Mouse (Mus musculus): Measurements from ENCODE around the gene Psmc4.

The Psmc4 gene

DNA sequence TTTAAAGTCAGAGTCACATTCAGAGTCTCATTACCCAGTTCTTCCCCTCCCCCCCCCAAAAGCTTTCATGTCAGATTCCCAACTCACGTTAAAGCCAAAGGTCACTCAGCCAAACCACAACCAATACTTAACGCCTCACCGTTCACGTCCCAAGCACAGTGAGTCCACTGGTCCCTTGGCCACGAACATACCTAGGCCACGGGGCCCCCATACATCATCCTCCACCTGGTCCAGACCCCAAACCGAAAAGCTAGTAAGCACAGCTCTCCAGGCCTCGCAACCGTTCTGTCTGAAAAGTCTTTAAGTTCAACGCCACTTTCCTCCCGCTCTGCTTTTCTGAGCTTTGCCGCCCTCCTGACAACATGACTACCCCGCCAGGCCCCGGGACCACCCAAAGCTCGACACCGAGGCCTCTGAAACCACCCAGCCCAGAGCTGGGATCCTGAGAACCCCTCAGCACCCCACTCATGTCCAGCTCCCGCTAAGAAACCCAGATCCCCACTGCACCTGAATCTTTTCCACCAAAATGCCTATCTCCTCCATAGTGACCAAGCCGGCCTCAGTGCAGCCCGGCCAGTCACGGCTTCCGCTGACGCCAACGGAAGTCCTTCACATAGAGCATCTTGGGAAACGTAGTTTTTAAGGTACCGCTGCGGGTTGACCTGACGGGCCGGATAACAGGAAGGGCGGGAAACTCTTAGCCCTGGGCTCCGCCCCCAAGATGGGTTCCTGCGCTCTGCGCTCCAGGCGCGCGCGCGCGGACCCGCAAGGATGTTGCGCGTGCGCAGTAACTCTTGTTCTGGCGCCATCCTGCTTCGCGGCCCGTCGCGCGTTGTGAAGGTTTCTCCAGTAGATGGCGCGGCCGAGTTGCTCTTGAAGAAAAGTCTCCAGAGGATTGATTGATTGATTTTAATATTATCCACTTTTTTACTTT is at the start of gene Psmc4:
Psmc4 (minus strand) TSS at position 626 of the 934 bp plus-strand sequence.
- peak; percentile 97 to 99 for DNase-seq (ENCODE audit: low spot score in 2 of 2)

DNA sequence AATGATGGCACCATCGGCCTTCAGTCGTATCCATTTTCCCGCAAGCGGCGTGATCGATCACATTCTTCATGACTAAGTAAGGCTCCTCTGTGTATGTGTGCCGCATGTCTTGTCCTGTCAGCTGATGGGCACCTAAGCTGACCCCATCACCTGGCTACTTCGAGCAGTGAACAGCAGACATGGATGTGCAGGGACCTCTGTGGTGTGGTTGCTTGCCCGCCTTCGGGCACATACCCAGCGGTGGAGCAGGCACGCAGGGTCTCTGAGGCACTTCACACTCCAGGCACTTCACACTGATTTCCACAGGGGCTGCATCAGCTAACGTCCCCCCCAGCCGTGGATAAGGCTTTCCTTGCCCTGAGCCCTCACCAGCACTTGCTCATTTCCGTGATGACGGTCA is 49.2 kb upstream of the Psmc4 start:
- DNase-seq (ENCODE audit: low spot score in 2 of 2): no peak

DNA sequence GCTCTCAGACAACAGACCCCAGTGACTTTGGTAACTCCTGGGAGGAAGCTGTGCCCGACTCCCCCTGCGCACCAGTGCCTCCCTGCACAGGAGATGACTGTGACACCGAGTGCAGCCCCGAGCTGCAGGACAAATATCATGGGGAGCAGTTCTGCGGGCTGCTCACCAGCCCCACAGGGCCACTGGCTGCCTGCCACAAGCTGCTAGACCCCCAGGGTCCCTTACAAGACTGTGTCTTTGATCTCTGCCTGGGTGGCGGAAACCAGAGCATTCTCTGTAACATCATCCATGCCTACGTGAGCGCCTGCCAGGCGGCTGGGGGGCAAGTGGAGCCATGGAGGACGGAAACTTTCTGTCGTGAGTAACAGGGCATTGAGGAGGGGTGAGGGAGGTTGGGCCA is 43.6 kb upstream of the Psmc4 start:
- no peak for DNase-seq (ENCODE audit: low spot score in 2 of 2)

DNA sequence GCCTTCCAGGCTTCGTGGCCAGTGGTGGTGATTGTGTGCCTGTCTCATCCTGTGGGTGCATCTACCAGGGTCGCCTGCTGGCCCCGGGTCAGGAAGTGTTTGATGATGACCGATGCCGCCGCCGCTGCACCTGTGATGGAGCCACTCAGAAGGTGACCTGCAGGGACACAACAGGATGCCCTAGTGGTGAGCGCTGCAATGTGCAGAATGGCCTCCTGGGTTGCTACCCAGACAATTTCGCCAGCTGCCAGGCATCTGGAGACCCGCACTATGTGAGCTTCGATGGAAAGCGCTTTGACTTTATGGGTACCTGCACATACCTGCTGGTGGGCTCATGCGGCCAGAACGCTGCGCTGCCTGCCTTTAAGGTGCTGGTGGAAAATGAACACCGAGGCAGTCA is 36.3 kb upstream of the Psmc4 start:
- no peak for DNase-seq (ENCODE audit: low spot score in 2 of 2)

DNA sequence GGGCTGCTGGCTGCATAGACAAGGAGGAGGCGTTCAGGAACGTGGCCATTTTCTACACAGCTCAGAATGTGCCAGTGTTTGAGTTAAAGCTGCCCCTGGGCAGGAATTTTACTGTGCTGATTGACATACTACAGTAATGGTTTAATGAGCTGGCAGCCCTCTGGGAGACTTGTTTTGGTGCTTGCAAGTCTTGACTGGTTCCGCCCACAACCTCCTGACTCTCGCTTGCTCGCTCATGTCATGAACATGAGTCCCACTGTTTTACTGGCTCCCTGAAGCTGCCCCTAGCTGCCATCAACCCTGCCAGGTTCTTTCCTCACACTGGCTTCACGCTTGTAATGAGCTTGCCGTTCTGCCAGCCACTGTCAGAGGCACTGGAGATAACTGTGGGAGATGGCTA is 34.3 kb upstream of the Psmc4 start:
- DNase-seq (ENCODE audit: low spot score in 2 of 2): peak; percentile 10 to 29

DNA sequence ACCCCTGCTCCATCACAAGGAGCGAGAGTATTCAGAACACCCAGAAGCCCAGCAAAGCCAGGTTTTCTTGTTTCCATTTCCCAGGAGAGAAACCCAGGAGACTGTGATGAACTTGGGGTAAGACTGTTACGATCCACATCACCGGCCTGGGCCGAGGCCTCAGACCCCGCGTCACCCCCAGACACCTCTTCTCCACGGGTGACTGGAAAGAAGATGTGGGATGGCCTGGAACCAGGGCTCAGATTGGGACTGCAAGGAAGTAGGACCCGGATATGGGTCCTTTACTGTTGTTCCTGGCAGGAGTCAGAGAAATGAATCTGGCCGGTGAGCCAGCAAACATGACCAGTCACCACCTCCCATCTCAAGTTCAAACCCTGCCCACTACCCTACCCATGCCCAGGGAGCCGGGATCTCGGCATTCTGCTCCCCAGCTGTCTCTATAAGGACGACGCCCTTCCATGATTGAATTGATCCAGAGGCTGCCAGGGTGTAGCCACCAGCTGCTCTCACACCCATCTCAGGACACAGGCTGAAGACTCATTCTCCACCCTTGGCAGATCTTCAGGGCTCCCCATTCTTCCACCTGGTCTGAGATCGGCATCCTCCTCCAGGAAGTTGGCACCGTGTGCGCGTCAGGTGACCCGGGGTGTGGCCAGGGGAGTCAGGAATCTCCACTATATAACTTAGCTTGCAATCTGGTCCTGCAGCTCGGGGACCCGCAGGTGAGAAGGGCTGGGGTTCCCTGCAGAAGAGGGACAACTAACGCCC is 20.8 kb upstream of the Psmc4 start, which contains the start of gene Fcgbp:
Fcgbp (plus strand) TSS at position 706 of the 768 bp plus-strand sequence.
- no peak for DNase-seq (ENCODE audit: low spot score in 2 of 2)

DNA sequence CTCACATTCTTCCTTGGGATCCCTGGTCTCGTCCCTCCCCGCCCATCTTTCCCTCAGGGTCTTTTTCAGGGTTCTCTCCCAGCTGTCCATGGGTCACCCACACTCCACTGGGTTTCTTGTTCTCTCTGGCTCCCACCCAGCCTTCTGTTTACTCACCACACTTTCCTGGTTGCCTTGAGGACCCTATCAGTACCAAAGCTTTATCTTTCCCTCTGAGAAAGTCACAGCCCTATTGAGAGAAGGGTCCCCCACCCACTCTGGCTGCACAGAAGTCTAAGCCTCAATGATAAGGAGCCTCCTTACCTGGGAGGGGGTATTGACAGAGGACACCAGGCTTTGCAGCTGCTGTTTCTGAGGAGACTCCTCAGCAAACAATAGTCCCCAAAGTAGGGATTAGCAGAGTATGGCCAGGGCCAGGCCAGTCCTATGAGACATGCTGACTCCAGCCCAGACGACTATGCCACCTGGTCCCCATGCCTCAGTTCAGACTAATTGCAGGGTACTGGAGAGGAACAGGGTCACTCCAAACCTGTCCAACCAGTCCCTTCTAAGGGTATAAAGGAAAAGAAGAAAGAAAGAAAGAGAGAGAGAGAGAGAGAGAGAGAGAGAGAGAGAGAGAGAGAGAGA is 19.8 kb upstream of the Psmc4 start:
- no peak for DNase-seq (ENCODE audit: low spot score in 2 of 2)

DNA sequence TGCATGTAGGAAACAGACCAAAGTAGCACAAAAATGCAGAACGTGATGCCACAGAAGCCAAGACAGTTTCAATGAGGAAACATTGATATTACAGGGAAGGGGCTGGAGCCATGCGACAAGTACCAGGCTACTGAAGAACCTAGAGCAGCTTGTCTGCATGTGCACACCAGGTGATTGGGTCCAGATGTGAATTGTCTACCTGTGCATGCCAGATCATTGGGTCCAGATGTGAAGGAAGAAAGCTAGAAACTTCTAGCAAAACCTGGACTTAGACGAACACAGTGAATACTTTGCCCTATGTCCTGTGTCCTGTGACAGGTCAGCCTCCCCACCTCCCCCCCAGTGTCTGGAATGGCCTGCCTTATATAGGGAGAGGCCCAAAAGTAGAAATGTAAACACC is 18.8 kb upstream of the Psmc4 start:
- DNase-seq (ENCODE audit: low spot score in 2 of 2): no peak

DNA sequence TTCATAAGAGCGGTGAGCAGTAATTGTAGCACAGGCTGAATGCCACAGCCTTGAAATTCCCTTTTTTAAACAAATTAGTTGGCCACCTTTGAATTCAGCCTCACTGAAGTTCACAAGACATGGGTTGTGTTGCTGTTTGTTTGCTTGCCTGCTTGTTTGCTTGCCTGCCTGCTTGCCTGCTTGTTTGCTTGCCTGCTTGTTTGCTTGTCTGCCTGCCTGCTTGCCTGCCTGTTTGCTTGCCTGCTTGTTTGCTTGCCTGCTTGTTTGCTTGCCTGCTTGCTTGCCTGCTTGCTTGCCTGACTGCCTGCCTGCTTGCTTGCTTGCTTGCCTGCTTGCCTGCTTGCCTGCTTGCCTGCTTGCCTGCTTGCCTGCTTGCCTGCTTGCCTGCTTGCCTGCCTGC is 10.1 kb upstream of the Psmc4 start:
- DNase-seq (ENCODE audit: low spot score in 2 of 2): no peak

DNA sequence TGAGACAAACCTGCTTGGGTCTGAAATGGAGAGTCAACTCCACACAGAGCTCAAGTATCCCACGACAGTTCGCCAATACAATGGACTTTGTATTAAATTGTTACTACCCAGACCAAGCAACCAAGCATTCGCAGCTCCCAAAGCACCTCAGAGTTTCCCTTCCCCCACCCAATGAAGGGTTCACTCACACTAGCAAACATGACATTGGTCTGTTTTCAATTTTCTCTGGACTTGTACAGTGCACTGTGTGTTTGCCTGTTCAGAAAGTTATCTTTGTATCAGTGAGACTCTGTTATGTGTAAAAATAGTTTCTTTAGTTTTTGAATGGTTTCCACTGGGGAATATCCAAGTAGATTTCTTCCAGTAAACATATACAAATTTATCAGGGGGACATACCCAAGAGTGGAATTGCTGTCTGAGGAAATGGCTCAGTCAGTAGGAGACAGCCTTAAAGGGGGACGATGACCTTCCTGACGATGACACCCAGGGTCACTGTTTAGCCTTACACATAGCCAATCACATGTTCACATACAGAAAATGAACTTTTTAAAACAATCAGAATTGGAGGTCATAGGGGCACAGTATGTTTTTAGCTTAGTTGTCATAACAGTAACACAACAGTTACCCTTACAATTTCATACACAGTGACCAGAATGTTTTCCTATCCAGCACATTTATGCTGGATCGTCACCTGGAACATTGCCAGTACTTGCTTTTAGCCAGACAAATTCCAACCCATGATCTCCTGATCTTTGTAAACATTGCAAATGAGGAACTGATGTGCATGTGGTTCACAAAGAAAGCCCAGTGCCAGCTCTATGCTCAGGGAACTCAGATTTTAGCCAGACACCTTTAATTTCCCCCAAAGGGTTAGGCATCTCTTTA is 3.4 kb upstream of the Psmc4 start:
- no peak for DNase-seq (ENCODE audit: low spot score in 2 of 2)

DNA sequence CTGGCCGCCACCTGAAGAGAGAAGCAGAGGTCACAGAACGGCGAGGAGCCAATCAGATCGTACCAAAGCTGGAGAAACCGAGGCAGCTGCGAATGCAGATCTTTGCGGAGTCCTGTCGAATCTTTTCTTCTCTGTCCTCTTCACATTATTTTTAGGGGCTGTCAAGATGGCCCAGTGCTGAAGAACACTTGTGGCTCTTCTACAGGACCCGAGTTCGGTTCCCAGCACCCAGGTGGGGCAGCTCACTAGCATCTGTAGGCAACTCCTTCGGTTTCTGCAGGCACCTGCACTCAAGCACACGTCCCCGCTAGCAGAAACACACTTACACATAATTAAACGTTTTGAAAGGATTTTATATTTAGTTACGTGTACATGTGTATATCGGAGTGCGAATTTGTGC is 683 bp upstream of the Psmc4 start:
- no peak for DNase-seq (ENCODE audit: low spot score in 2 of 2)

DNA sequence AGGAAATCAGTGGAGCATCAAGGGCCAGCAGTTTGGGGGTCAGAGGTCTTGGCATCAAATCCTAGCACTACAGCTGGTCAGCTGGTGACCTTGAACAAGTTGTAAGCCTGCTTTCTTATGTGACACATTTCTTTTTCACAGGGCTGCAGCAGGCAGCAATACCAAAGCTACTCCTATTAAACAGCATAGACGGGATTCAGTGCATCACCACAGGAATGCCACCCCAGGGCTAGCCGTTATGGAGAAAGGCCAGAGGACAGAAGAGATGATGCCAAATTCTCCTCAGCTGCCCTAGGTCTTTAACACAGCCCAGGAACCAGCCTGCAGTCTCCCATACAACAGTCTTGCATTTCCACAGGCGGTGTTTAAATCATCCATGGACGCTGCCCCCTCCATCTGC is 5.4 kb downstream of the Psmc4 start:
- no peak for DNase-seq (ENCODE audit: low spot score in 2 of 2)

DNA sequence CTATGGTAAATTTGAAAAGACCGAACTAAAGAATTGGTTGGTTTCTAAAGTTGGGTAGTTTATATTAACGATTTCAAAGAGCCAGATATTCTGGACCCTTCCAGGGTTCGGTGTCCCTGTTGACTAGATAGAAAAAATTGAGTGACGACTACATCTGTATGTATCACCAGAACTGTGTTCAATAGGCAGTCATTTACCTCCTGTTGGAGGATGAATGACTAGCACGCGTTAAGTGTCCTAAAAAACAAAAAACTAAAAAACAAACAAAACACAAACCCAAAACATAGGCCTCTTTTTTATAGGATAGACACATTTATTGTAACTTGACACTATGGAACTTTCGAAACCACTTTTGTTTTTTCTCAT is 35.5 kb downstream of the Psmc4 start:
- DNase-seq (ENCODE audit: low spot score in 2 of 2): no peak

DNA sequence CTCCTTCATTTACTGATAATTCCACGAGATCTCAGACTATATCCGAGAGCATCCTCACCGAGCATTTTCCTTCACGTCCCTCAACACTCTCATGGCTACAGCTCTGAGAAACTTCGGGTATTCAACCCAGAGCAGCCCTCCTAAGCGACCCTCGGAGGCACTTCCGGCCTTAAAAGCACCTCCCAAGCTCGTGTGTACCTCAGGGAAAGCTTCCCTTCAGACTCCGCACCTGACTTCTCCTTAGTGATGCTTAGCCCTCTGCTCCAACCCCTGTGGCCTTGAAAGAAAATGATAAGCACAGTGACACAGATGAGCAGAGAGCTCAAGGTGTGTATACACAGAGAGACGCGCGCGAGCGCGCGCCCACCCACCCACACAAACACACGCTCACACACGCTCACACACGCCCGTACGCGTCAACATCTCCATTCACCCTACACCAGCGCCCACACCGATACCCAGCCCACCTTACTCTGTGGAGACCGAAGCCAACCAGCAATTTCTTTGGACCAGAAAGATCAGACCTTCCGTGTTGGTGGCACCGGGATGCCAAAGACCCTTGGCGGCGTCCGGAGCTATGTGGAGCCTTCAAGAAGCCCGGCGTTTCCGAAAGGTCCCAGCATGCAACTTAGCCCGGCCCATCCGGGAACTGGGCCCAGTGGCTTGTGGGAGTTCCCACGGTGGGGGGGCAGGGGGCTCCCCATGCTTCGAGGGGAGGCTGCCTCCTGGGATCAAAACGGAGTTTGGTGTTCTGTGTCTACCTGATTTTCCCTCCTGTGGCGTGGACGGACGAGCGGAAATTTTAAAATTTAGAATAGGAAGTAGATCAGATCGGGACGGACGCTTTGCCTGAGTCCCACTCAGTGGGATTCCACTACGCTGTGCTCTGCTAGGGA is 36.1 kb downstream of the Psmc4 start, which contains the start of gene Zfp850:
Zfp850 (minus strand) TSS at position 567 of the 896 bp plus-strand sequence.
- DNase-seq (ENCODE audit: low spot score in 2 of 2): peak; percentile 25 to 70

DNA sequence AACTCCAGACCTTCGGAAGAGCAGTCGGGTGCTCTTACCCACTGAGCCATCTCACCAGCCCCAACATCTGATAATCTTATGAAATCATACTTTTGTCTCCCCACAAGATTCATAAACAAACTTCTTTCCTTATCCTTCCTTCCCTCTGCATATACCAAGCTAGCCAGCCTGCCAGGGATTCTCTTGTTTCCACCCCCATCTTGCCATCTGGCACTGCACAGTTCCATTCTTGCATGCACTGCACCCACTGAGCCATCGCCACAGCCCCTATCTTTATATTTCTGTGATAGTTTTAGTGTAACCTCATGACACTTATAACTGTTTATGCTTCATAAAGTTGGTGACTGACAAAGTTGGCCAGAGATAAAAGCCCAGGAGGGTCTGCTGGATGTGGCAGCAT is 39.6 kb downstream of the Psmc4 start:
- peak in 1 of 2 experiments; percentile 44 for DNase-seq (ENCODE audit: low spot score in 2 of 2)
